Mouse (Mus musculus) telencephalon, adult 2 months (tissue): ENCODE data around the gene Ocln.
"Not testable (repeated sequence)": the region's sequence is repeated elsewhere in the genome, so short reads cannot be mapped to it uniquely, and the experiment has no call there.

Experiments
- DNase-seq: peaks from one replicate; pipeline ENCODE4 v3.0.0-alpha.2; 2011; ENCODE audit warnings: low read depth, low spot score

The Ocln gene

GRCm38 (mm10) chr13:100544220-100544662, 8.3 kb downstream of the Ocln start:
- DNase-seq, result no peak

- DNase-seq, result no peak
Observed at GRCm38 (mm10) chr13:100543011-100543767, 9.3 kb downstream of the Ocln start.

DNA sequence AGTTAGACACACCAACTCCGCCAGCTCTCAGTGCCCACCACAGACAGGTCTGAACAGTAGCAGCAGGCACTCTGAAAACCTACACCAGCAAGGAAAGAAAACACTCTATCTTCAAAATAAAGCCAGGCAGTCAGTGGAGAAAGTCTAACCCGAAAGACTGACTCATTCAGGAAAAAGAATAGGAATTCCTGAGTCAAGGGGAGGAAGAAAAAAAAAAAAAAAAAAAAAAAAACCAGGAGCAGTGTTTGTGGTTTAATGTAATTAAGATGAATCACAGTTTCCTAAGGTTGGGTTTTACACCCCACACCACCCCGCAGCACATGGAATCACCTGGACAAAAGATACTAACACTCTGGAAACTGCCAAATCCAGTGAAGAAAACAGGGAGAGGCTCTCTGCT, 16.4 kb downstream of the Ocln start:
- no peak for DNase-seq

DNA sequence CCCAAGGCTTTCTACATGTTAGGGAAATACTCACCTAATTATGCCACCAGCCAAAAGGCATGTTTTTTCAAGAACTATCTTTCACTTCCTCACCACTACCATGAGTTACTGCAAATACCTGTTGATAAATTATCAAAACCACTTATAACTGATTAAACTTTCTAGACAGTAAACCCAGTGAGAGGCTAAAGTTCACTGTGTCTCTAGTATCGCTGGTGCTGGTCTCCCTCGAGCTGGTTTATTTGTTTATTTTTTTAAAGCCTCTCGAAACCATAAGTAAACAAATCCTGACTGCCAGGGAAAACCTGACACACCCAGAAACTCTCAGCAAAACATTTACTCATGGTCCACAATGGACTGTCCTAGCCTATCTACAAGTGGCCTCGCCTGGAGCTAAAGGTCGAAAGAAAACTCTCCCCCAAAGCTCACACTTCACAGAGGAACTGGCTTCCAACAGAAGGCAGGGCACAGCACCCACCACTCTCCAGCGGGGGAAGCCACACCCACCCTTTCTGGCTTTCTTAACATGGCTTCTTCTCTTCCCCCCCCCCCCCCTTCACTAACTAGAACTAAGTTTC, 19.6 kb downstream of the Ocln start:
- DNase-seq, result no peak

DNA sequence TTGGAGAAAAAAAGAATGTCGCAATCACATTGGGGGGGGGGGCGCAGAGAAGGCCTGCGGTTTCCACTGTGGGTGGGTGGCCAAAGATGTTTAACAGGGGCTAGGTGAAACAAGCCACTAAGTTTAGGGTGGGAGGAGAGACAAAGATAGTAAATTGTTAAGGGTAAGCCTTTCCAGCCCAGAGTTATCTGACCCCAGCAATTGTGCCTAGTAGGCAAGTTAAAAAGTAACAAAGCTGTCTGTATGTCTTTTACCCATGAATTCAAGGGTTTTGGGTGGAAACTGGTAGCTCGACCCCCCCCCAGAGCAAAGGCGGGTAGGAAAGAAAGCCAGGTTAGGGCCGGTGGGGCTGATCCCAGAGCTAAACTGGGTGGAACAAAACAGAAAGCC, 25.9 kb downstream of the Ocln start:
- DNase-seq, result no peak

GRCm38 (mm10) chr13:100525935-100526648, 26.4 kb downstream of the Ocln start:
- DNase-seq, result peak; percentile 43

GRCm38 (mm10) chr13:100524896-100525295, 27.6 kb downstream of the Ocln start:
- DNase-seq, result peak; percentile 3

GRCm38 (mm10) chr13:100523698-100524097, 28.8 kb downstream of the Ocln start:
- DNase-seq, result no peak

DNA sequence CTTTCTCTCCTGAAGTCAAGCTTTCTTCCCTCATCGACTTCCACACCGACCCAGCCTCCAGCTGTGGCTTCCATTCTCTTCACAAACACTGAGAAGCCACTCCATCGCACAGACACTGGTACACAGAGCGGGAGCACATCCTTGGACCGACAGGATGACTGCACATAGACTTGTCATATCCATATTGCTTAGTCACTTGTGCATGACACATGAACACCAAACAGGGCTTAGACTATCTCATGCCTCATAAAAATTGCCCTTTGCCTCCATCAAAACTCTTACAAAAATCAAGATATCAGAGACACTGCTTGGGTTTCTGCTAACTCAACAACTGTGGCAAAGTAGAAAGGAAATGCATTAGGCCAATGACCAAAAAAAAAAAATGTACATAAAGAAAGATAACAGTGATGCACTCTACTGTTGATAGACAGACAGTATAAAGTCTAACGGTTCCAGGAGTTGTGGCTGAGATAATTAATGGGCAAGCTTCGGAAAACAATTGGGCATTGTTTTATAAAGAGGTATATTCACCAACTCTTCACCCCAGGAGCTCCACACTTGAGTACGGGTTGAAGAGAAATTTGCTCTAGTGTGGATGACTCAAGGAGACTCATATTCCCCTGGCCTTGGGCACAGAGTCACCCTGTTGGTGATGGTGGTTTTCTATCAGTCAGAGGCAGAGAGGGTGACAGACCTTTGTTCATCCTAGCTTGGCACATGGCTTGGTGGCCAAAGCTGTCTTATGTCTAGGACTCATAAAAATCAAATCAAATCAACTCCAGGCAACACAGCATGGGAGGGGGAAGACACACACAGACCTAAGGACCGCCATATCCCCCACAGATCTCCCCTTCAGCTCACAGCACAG, 30.6 kb downstream of the Ocln start:
- no peak for DNase-seq

DNA sequence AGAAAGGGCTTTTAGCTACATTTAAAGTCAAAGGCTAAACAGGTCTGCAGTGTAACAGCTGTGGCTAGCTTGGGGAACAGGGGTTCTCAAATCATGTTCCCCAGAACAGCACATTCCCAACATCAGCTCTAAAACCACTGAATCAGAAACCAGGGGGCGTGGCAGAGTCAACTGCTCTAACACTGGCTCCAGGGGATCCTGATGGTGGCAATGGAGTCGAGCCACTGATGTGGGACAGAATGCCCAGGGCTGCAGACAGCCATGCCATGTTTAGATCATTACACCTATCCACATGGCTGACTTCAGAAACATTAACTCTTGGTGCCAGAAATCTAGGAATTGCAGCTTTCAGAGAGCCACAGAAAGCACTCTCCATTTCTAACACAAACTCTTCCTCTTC, 33.4 kb downstream of the Ocln start:
- DNase-seq, result no peak

DNA sequence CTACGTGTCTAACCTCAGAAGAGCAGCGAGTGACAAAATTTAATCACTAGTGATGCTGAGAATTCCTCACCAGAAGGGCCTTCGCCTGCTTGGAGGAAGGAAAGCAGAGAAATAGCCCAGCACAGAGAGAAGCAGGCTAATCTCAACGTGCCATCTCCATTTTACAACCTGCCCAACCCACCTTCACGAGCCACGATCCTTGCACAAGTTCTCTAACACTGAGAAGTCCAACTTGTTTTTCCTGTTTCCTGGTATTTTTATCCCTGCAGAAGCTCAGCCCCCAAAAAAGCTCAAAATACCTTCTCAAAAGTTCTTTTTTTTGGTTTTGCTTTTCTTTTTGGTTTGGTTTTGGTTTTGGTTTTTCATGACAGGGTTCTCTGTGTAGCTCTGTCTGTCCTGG, 34.3 kb downstream of the Ocln start:
- no peak for DNase-seq

DNA sequence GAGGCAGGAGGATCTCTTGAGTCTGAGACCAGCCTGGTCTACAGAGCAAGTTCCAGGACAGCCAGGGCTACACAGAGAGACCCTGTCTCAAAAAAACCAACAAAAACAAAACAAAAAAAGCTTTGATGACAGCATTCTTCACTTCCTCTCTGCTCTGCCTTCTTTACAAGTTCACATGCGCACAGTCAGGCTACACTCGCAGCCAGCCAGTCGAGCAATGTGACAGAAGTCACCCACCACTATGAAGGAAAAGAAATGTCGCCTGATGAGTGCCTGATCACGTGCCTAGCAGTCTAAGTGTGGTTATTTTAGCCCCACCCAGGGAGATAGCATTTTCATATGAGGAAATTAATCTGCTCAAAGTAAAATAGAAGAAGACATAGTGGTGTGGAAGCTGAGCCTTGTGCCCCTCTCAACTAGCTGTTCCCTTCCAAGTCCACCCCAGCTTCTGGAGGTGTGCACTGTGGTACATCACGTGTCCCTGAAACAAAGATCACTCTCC, 34.8 kb downstream of the Ocln start:
- DNase-seq, result no peak

DNA sequence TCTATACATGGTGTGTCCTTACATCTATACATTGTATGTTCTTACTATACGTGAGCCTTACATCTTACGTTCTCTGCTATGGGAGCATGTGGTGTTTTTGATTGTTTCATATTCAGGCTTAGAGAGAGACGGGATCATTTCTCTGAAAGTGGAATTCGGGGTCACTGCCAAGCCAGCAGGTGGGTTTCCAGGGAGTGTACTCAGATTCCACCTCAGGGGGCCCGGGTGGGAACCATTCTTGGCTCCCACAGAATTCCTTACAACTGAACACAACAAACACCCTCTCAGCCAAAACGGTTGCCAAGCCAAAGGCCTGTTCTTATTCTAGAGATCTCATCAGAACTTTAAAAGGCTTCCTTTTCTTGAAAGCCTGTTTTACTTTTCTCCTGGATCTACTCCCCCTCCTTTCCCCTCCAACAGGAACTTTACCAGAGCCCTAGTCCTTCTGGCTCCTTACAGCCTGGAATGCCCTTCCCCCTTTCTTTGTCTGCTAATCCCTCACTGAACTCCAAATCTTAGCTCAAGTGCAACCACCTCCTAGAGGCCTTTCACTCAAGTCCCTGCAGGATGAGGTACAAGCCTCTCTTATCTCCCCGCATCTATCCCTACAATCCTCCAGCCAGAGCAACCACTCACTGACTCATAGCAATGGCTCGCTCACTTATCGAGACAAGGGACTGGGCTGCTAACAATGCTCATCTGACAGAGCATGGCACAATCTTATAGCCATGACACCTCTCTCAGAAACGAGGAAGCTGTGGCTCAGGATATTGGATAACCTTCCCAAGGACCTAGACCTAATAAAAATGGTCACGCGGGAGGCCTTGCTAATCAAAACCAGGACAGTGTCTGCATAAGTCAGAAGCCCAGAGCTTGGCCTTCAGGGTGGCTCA, 36.1 kb downstream of the Ocln start:
- no peak for DNase-seq

DNA sequence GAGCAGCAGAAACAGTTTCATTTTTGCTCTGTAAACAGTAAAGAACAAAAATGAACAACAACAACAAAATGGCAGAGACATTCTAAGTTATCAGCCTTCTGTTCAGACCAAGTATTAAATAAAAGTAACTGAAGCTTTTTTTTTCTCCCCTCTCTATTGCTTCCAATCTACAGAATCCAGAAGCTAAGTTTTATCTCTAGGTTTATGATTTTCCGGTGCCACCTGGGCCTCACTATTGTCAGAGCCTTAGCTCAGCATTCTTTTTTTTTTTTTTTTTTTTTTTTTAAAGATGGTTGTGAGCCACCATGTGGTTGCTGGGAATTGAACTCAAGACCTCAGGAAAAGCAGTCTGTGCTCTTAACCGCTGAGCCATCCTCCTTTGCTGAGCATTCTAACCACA, 39.7 kb downstream of the Ocln start:
- DNase-seq, result no peak

DNA sequence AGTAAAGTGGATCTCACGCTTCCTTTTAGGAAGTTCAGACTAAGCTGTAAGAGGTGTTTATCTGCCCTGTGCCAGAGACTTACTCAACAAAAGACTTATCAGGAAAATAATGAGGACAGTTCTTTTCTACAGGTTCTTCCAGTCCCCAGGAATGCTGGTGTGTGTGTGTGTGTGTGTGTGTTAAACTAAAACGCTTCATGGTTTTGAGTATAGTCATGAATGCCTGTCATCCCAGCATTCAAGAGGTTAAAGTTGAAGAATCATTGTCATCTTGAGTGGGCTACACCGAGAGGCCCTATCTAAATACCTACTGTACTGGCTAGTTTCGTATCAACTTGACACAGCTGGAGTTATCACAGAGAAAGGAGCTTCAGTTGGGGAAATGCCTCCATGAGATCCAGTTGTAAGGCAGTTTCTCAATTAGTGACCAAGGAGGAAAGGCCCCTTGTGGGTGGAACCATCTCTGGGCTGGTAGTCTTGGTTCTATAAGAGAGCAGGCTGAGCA, 40.6 kb downstream of the Ocln start:
- no peak for DNase-seq

- no peak for DNase-seq
Observed at GRCm38 (mm10) chr13:100511146-100511859, 41.2 kb downstream of the Ocln start.

DNA sequence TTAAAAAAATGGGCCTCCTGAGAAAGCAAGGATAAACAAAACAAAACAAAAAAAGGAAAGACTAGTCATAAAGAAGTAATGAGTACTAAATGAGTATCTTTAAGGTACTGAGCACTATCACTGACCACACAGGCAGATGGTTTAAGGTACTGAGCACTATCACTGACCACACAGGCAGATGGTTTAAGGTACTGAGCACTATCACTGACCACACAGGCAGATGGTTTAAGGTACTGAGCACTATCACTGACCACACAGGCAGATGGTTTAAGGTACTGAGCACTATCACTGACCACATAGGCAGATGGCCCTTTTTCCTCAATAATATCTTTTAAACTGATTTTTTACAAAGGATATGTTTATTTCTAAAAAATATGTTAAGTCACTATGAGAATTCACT, 52.9 kb downstream of the Ocln start:
- not testable (repeated sequence) for DNase-seq

DNA sequence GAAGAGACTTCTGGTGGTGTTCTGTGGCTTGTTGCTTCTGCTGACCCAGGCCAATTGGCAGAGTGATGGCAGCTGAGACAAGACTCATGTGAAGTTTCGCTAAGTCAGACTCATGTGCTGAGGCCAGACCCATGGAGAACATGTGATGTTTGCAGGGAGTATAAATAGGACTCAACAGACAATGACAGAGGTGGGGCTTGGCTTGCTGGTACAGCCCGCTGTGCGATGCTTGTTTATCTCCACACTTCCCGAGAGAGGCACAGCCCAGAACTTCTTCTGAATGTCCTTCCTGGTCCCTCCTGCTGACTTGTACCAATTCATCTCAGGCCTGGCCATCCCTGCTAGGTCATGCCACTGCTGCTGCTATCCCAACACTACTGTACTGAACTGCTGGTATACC, 57.2 kb downstream of the Ocln start:
- no peak for DNase-seq

- DNase-seq, result not testable (repeated sequence)
Observed at GRCm38 (mm10) chr13:100494370-100494769, 58.1 kb downstream of the Ocln start.

GRCm38 (mm10) chr13:100493313-100493712, 59.2 kb downstream of the Ocln start:
- DNase-seq, result no peak
